Mouse (Mus musculus): Measurements from ENCODE around the gene Isy1. TPM values are rescaled to one million over a fixed set of nuclear protein-coding genes. Genes with fewer than 3 reads are reported as not detected.

Isy1 gene
- polyA plus RNA-seq, 1 experiment from 2014 or later = 54.2 TPM

DNA sequence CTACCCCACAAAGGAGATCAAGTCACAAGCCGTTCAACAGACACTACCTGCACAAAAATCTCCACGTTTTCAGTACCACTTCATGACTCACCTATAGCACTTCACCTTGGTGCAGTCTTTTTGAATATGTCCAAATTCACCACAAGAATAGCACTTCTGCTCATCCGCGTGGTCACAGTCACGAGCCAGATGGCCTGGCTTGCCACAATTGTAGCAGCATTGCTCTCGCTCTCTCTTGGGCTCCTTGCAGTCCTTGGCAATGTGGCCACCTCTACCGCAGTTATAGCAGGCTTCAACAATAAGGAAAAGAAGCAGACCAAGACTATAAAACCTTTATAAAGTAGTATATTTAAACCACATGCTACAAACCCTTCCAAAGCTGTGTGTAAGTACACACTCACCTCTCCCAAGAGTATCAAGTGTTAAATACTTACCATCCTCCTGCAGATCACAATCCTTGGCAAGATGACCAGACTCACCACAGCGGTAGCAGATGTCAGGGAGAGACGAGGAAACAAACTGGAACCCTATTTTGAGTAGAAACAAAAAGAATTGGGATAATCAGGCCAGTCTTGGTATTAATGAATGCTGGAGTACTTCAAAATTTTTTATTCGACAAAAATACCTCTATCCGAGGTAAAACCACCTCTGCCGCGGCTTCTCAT, 6.6 kb upstream of the Isy1 start:
- H3K27ac ChIP-seq (replicated peaks) = no peak overlapping the region
- peaks cover 45% of the 10 kb centered on the region for H3K36me3 ChIP-seq
- H3K9me3 ChIP-seq = no peaks in the 10 kb centered on the region
- no peak overlapping the region for H3K4me2 ChIP-seq (replicated peaks)
- no peak overlapping the region for H3K4me3 ChIP-seq
- peaks cover 22% of the 10 kb centered on the region for H3K4me1 ChIP-seq
- no peak for ATAC-seq (ENCODE audit: low FRiP score, low read depth)
- no peak overlapping the region for H3K9ac ChIP-seq (replicated peaks)
- 91% methylated on average over 13 of the region's 13 CpGs for WGBS
- H3K27me3 ChIP-seq = no peaks in the 10 kb centered on the region

DNA sequence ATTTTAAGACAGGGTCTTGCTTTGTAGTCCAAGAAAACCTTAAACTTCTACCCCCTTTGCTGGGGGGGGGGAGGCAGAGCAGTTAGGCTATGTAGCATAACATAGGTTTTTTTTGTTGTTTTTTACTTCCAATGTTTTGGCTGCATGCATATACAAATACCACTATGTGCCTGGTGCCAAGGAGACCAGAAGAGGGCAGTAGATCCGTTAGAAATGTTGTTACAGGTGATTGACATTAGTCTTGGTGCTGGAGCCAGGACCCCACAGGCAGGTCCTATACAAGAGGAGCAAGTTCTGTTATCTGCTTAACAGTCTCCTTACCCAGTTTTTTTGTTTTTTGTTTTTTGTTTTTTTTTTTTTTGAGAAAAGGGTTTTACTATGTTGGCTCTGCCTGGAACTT, 3.7 kb upstream of the Isy1 start:
- no peak overlapping the region for H3K4me3 ChIP-seq
- H3K4me1 ChIP-seq = peaks cover 13% of the 10 kb centered on the region

DNA sequence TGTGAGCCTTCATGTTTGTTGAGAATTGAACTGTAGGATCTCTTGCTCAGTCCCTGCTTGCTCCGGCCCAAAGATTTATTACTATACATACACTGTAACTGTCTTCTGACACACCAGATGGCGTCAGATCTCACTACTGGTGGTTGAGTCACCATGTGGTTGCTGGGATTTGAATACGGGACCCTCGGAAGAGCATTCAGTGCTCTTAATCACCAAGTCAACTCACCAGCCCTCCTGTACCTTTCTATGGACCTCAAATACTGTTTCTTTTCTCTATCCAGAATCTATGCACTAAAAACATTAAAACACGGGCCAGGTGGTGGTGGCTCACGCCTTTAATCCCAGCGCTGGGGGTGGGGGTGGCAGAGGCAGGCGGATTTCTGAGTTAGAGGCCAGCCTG, 3.0 kb upstream of the Isy1 start:
- no peak for ATAC-seq (ENCODE audit: low FRiP score, low read depth)
- no peak overlapping the region for H3K27ac ChIP-seq (replicated peaks)
- WGBS = 85% methylated on average over 8 of the region's 8 CpGs
- peaks cover 13% of the 10 kb centered on the region for H3K4me1 ChIP-seq
- H3K36me3 ChIP-seq = peaks cover 39% of the 10 kb centered on the region
- H3K4me3 ChIP-seq = no peak overlapping the region
- H3K27me3 ChIP-seq = no peaks in the 10 kb centered on the region
- H3K9me3 ChIP-seq = no peaks in the 10 kb centered on the region
- H3K4me2 ChIP-seq (replicated peaks) = no peak overlapping the region
- no peak overlapping the region for H3K9ac ChIP-seq (replicated peaks)

More for the DNA sequence above, 3.7 kb upstream of the Isy1 start:
- Histone ChIP-seq H3K36me3 (peaks cover 39% of the 10 kb centered on the region), H3K9ac (replicated peaks) (no peak overlapping the region), H3K27me3 (no peaks in the 10 kb centered on the region), H3K9me3 (no peaks in the 10 kb centered on the region), H3K4me2 (replicated peaks) (no peak overlapping the region), H3K27ac (replicated peaks) (no peak overlapping the region)
- ATAC-seq (ENCODE audit: low FRiP score, low read depth) = no peak
- WGBS = 21% methylated on average over 1 of the region's 1 CpGs

DNA sequence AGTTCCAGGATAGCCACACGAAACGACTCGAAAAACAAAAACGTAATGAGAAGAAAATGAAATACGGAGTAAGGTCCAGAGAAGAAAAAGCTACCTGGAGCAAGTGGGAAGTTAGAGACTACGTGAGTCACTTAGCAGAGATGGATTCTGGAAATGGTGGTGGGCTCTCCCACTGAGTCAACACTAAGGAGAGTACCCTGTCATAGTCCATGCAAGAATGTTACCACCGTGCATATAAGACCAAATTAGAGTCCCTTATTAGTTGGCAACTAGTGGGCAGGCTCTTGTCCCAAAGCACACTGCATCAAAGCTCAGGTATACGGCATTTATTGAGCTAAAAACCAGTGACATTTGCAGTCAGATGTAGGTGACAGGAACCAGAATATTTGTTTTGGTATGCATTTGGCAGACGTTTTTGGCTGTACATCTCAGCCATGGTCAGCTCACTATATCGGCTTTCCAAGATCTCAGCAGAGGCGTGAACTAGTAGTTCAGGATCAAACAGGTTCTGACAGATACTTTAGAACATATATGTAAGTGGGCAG, 1.3 kb upstream of the Isy1 start:
- no peaks in the 10 kb centered on the region for H3K27me3 ChIP-seq
- H3K4me1 ChIP-seq = peaks cover 13% of the 10 kb centered on the region
- no peak overlapping the region for H3K9ac ChIP-seq (replicated peaks)
- peaks cover 36% of the 10 kb centered on the region for H3K36me3 ChIP-seq
- 70% methylated on average over 11 of the region's 11 CpGs for WGBS
- no peak overlapping the region for H3K4me2 ChIP-seq (replicated peaks)
- no peak for ATAC-seq (ENCODE audit: low FRiP score, low read depth)
- H3K9me3 ChIP-seq = no peaks in the 10 kb centered on the region
- no peak overlapping the region for H3K4me3 ChIP-seq
- H3K27ac ChIP-seq (replicated peaks) = peak overlapping the region; percentile 3; the same call in 1 of the 2 replicates

DNA sequence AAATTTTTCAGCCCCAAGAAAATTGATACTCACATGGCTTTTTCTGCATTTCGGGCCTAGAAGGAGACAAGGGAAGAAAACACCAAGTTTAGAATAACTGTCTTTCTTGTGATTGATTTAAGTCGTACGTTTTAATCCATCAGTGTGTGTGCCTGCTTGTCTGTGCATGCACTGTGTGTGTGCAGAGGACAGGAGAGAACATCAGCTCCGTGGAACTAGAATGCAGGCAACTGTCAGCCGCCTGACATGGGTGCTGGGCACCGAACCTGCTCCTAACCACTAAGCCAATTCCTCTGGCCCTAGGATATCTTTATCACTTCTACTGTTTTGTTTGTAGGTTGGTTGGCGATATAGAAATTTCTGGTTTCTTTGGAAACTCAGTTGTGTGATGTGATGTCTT, 2.9 kb downstream of the Isy1 start, which contains the start of gene Gm45140:
Gm45140 (minus strand) TSS at position 101 of the 400 bp plus-strand sequence.
- Histone ChIP-seq H3K4me1 (peaks cover 13% of the 10 kb centered on the region), H3K27ac (replicated peaks) (no peak within 1 kb of the TSS), H3K9ac (replicated peaks) (no peak within 1 kb of the TSS), H3K4me2 (replicated peaks) (no peak within 1 kb of the TSS), H3K9me3 (no peaks in the 10 kb centered on the region), H3K4me3 (no peak within 1 kb of the TSS), H3K36me3 (peaks cover 37% of the 10 kb centered on the region), H3K27me3 (no peaks in the 10 kb centered on the region)
- 94% methylated on average over 7 of the region's 7 CpGs for WGBS
- no peak for ATAC-seq (ENCODE audit: low FRiP score, low read depth)

DNA sequence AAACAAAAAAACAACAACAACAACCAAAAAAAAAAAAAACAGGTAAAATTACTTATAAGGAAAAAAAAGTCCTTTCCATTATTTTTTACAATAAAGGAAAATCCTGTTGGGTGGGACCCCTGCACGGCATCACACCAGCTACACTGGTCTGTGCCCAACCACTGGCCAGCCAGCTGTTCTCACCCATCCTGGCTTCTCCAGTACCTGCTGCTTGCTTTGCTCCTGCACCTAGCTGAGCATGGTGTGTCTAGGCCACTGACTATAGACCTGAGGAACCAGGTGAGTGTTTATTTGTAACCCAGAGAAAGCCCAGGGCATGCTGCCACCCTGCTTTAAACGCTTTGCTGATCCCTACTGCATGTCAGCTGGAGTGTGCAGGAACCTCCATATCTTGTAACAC, 18.2 kb downstream of the Isy1 start:
- no peak for ATAC-seq (ENCODE audit: low FRiP score, low read depth)
- WGBS = 94% methylated on average over 2 of the region's 2 CpGs
- Histone ChIP-seq H3K9ac (replicated peaks) (no peak overlapping the region), H3K4me2 (replicated peaks) (no peak overlapping the region), H3K4me3 (no peak overlapping the region), H3K27me3 (no peaks in the 10 kb centered on the region), H3K36me3 (peaks cover 97% of the 10 kb centered on the region), H3K9me3 (no peaks in the 10 kb centered on the region), H3K4me1 (no peaks in the 10 kb centered on the region), H3K27ac (replicated peaks) (no peak overlapping the region)

DNA sequence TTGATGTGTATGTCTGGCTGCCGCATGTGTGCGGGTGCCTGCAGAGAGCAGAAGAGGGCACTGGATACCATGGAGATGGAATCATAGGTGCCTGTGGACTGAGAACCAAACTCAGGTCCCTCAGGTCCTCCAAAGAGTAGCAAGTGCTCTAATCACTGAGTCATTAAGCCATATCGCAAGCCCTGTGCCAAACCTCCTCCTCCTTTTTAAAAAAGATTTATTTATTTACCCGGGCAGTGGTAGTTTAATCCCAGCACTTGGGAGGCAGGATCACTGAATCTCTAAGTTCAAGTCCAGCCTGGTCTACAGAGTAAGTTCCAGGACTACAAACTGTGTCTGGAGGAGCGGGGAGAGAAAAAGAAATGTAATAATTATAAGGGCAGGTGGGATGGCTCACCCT, 24.1 kb downstream of the Isy1 start:
- H3K4me2 ChIP-seq (replicated peaks) = no peak overlapping the region
- H3K27me3 ChIP-seq = peaks cover 7% of the 10 kb centered on the region; the same call in 1 of the 2 replicates
- WGBS = 95% methylated on average over 5 of the region's 5 CpGs
- no peak overlapping the region for H3K27ac ChIP-seq (replicated peaks)
- no peak overlapping the region for H3K9ac ChIP-seq (replicated peaks)
- H3K4me1 ChIP-seq = peaks cover 21% of the 10 kb centered on the region
- ATAC-seq (ENCODE audit: low FRiP score, low read depth) = no peak
- H3K4me3 ChIP-seq = no peak overlapping the region
- H3K9me3 ChIP-seq = no peaks in the 10 kb centered on the region
- peaks cover 58% of the 10 kb centered on the region for H3K36me3 ChIP-seq

DNA sequence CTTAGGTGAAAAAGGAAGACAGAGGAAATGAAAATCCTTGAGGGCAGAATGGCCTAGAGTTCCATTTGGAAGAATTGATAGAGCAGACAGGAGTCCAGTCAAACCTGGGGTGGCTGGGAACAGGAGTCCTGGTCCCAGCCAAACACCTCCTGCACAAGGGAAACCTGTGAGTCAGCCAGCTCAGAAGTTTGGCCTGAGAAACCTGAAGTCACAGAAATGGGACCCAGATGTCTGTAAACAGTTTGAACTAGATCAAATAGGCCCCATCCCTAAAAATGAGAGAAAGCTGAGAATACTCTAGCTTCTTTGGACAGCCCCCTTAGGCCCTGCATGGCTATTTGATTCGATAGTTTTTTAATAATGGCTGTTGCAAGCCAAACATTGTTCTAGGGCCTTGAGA, 25.9 kb downstream of the Isy1 start:
- Histone ChIP-seq H3K9me3 (no peaks in the 10 kb centered on the region), H3K27me3 (peaks cover 8% of the 10 kb centered on the region; the same call in 1 of the 2 replicates), H3K4me2 (replicated peaks) (peak overlapping the region; percentile 96), H3K9ac (replicated peaks) (peak overlapping the region; percentile 78; the same call in 1 of the 2 replicates), H3K4me3 (peak overlapping the region; percentile 71; the same call in 1 of the 2 replicates), H3K27ac (replicated peaks) (no peak overlapping the region), H3K36me3 (peaks cover 43% of the 10 kb centered on the region), H3K4me1 (peaks cover 21% of the 10 kb centered on the region)
- 84% methylated on average over 1 of the region's 1 CpGs for WGBS
- ATAC-seq (ENCODE audit: low FRiP score, low read depth) = no peak

DNA sequence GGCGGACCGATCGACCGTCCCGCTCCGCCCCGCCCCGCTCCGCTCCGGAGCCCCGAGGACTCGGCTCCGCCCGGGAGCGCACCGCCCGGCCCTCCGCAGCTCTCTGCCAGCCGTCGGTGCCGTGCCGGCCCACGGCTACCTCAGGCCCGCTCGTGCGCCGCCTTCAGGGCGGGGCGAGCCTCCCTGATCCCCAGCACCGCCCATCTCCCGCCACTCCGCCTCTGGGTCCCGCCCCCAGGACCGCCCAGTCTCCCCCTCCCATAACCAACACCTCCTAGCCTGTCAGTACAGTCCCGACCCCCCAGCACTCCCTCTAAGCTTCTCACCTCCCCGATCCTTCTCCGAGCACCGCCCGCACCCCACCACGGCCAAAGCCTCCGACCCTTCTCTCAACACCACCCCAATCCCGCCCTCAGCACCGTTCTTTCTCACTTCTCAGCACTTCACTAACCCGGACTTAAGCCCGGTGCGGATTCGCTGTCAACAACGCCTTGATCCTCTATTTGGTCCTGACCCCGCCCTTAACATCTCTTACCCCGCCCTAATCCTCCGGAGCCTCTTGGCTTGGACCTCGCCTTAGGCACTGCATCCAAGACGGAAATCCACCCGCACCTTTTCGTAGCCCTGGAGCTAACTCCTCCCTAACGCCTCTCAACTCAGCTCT, 26.8 kb downstream of the Isy1 start, which contains the start of gene Rab43:
Rab43 (minus strand) TSS at position 490 of the 664 bp plus-strand sequence.
- peak; percentile 96 for ATAC-seq (ENCODE audit: low FRiP score, low read depth)
- Histone ChIP-seq H3K36me3 (peaks cover 34% of the 10 kb centered on the region), H3K9me3 (no peaks in the 10 kb centered on the region), H3K27me3 (peaks cover 8% of the 10 kb centered on the region; the same call in 1 of the 2 replicates), H3K9ac (replicated peaks) (peak within 1 kb of the TSS; percentile 78), H3K4me1 (peaks cover 21% of the 10 kb centered on the region), H3K4me2 (replicated peaks) (peak within 1 kb of the TSS; percentile 96), H3K4me3 (peak within 1 kb of the TSS; percentile 71), H3K27ac (replicated peaks) (peak within 1 kb of the TSS; percentile 60)
- 1% methylated on average over 53 of the region's 56 CpGs for WGBS

DNA sequence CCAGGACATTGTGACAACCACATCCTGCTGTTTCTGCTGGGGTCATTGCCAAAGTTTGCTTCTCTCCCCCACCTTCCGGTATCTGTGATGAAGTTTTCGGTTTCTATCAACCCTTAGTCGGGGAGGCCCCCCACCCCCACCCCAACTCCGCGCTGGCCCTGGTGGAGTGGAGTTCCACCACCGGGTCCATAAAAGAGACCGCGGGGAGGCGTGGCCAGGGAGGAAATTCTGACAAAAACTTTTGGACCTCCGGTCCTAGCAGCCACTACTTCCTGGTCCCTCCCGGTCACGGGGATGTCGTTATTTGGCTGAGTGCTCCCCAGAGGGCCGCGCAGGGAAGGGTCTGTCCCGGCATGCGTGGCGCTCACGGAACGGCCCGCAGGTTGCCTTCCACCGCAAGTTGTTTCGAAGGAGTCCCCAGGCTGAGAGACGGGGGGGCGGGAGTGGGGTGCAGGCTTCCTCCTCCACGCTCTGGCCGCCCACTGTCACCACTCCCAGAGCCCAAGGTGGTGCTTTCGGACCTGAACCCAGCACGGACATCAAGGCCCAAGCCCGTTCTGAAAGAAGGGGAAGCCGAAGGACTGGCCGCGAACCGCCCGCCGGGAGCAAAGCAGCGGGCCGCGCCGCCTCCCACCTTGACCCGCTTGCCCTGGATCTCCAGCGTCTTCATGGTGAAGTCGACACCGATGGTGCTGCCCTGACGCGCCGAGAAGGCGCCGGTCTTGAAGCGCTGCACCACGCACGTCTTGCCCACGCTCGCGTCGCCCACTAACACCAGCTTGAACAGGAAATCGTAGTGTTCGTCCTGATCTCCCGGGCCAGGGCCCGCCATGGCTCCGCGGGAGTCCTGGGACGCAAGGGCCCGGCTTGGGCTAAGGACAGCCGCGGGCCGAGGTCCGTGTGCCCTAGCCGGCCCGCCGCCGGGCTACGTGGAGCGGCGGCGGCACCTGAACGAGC, 27.6 kb downstream of the Isy1 start:
- H3K9me3 ChIP-seq = no peaks in the 10 kb centered on the region
- H3K4me3 ChIP-seq = peak overlapping the region; percentile 71
- H3K27me3 ChIP-seq = peaks cover 8% of the 10 kb centered on the region; the same call in 1 of the 2 replicates
- H3K9ac ChIP-seq (replicated peaks) = peak overlapping the region; percentile 78
- under 1% methylated on average over 75 of the region's 77 CpGs for WGBS
- peak overlapping the region; percentile 96 for H3K4me2 ChIP-seq (replicated peaks)
- ATAC-seq (ENCODE audit: low FRiP score, low read depth) = no peak; the same call in none of the 2 replicates
- H3K36me3 ChIP-seq = peaks cover 26% of the 10 kb centered on the region
- peaks cover 21% of the 10 kb centered on the region for H3K4me1 ChIP-seq
- H3K27ac ChIP-seq (replicated peaks) = peak overlapping the region; percentile 60

DNA sequence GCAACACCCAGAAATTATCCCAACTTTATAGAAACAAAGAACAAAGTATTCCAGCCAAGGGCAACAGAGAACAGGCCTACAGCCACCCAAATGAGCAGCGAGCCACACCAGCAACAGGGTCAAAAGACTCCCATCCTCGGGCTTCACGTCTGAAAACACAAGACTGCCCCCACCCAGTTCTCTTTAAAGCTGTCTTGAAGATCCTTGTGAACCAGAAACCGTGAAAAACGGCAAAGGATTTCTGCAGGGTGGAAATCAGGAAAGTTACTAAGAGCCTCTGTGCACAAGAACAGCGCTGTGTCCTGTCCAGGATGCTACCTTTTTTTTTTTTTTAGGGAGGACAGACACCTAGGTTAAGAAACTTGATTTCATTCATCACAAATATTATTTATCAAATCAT, 28.3 kb downstream of the Isy1 start:
- Histone ChIP-seq H3K9me3 (no peaks in the 10 kb centered on the region), H3K4me3 (peak overlapping the region; percentile 71), H3K4me2 (replicated peaks) (peak overlapping the region; percentile 96), H3K4me1 (peaks cover 21% of the 10 kb centered on the region), H3K9ac (replicated peaks) (no peak overlapping the region), H3K27me3 (peaks cover 8% of the 10 kb centered on the region; the same call in 1 of the 2 replicates), H3K36me3 (peaks cover 19% of the 10 kb centered on the region), H3K27ac (replicated peaks) (no peak overlapping the region)
- no peak for ATAC-seq (ENCODE audit: low FRiP score, low read depth)
- WGBS = 35% methylated on average over 6 of the region's 6 CpGs
